Mouse (Mus musculus) frontal cortex, postnatal 14 days (tissue): ENCODE results near the gene Lyrm7.

Source experiments
- DNase-seq, 2 experiments: peaks; one replicate each; pipeline ENCODE4 v3.0.0; 2022; ENCODE audit warnings: low spot score in 2 of 2

Lyrm7 gene

DNA sequence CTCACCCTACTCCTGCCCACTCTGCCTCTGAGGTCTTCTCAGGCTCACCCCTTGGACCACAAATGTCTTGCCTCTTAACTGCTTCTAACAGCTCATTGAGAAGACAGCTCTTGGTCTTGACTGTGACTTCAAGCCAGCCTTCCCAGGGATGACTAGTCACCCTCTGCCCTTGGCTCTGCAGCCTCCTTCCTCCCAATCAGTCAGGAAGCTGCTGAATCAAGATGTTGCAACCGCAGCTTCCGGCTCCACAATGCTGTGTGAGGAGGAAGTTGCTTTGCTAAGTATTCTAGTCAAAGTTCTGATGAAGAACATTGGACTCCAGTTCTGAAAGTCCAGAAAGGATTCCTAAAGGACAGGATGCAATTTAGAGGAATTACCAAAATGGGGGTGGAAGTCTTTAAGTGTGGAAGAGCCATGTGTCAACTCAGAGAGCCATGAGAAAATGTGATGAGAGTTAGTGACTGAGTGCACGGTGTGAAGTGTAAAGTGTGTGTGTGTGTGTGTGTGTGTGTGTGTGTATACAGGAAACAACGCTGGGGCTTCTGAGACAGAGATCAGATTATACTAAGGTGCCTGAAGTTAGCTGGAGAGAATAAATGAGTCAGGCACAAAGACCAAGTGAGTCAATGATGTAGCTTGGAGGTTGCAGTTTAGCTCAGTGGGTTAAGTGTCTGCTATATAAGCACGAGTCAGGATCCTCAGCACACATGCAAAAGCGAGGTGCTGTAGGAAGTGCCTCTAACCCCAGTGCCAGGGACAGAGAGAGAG, 58.7 kb downstream of the Lyrm7 start:
- no peak for DNase-seq

DNA sequence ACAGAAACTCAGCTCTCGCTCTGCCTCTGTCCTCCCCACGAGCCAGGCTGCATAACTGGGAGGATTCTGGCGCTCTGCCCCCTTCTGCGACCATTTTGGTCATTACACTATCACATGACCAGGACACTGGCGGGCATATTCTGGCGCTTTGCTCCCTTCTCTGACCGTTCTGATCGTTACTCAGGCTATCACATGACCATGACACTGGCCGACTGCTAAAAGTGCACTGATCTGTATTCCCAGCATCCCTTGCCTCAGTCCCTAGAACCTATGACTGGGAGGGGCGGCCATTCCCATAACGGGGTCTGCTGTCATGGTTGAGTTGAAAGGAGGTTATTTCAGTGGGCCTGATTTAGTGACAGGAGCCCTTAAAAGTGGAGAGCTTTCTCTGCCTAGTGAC, 64.2 kb downstream of the Lyrm7 start:
- no peak for DNase-seq

DNA sequence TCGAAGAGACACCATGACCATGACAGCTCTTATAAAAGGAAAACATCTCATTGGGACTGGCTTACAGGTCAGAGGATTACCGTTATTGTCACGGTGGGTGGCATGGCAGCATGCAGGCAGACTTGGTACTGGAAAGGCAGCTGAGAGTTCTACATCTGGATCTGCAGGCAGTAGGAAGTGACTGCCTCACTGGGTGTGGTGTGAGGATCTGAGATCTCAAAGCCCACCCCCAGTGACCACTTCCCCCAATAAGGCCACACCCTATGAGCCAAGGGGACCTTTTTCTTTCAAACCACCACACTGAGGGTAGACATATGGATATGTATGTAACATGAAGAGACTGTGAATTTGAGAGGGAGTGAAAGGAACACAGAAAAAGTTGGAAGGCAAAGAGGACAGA, 66.0 kb downstream of the Lyrm7 start:
- DNase-seq = no peak

DNA sequence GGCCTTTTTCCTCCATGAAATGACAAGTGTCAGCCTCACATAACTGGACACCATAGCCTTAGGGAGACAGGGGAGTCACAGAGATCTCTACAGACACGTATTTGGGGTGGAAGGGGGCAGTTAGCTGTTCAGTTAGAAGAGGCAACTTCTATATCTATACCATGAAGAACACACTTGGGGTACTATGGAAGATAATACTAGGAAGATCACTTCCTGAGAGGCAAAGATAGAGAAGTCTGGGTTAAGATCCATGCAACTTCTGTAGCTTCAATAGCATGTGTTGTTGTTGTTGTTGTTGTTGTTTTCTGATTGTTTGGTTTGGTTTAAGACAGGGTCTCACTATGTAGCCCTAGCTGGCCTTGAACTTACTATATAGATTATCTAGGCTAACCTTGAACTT, 67.5 kb downstream of the Lyrm7 start:
- no peak for DNase-seq

DNA sequence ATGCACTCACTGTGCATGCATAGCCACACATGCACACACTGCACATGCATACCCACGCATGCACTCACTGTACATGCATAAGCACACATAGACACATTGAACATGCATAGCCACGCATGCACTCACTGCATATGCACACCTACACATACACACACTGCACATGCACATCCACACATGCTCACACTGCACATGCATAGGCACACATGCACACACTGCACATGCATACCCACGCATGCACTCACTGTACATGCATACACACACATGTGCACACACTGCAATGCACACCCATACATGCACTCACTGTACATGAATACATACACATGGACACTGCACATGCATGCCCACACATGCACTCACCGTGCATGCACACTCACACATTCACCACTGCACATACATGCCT, 69.3 kb downstream of the Lyrm7 start:
- DNase-seq = no peak

DNA sequence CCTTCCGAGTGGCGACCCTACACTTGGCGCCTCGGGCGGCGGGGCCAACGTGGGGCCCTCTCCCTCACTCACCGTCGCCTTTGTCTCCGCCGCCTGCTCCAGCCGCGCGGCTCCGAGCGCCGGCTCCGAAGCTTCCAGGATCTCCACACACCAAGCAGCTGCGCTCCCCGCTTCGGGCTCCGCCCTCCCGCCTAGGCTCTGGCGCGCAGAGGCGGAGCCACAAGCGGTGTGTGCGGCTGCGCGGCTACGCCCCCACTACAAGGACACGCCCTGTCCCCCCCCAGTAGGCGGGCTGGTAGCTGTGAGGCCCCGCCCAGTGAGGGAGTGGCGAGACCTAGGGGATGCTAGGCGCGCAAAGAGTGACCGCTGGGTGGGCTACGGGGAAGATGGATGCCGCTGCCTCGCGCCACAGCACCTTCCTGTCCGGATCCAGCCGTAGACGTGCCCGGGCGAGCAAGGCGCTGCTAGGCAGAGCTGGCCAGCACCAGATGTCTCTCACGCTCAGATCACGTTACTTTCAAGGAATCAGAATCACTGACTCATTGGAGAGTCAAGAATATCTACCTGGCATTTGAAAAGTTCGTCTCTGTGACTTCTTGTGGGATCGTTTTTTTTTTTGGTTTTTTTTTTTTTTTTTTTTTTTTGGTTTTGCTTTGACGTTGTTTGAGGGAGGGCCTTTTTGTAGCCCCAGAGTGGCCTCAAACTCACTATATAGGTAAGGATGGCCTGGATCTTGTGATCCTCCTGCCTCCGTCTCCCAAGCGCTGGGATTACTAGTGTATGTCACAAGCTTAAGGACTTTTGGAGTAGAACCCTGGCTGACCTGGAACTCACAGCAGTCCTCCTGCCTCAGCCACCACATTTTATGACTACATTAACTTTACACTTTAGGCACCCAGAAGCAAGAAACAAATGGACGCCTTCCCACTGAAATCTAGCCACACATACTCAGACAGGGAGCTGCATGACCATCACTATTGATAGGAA, 72.9 kb downstream of the Lyrm7 start, which contains the start of gene Cdc42se2:
TSS of gene Cdc42se2 (minus strand) at position 188 of the 987 bp plus-strand sequence.
- DNase-seq = peak; percentile 93 to 94

DNA sequence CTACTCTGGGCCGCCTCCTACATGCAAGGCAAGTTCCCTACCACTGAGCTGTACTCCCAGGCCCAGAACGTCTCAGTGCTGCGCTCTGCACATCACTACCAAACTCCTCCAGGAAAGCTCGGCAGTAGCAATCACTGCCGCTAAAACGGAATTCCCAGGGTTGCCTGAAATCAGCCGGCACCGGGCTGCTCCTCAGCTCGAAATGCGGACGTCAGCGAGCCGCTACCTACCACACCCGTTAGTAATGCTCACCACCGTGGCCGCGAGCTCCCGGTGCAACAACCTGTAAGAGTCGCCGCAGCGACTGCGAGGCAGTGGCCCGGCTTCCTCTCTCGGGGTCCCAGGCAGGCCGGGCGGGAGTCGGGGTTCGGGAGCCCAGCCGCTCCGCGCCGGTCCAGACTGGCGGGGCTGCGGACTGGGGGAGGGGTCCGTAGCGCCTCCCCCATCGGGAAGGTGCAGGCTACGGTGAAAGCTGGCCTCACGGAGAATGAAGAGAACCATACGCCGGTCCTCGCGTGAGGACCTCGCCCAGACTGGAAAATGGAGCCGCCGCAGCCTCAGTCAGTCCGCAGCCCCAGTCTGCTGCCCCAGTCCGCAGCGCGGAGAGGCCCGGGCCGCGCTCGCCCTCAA, 73.7 kb downstream of the Lyrm7 start:
- DNase-seq = peak; percentile 42 to 55

DNA sequence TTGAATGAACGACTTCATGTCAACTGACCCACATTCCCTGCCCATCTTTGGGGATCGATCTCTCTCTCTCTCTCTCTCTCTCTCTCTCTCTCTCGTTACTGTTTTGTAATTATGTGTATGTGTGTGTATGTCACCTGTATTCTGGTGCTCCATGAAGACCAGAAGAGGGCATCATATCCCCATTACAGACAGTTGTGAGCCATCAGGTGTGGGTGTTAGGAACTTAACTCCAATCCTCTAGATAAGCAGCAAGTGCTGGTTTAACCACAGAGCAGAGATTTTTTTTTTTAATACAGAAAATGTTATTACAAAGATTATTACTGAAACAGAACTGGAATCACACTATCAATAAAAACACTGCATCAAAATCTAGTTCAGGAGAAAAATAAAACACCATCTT, 75.2 kb downstream of the Lyrm7 start:
- no peak for DNase-seq

DNA sequence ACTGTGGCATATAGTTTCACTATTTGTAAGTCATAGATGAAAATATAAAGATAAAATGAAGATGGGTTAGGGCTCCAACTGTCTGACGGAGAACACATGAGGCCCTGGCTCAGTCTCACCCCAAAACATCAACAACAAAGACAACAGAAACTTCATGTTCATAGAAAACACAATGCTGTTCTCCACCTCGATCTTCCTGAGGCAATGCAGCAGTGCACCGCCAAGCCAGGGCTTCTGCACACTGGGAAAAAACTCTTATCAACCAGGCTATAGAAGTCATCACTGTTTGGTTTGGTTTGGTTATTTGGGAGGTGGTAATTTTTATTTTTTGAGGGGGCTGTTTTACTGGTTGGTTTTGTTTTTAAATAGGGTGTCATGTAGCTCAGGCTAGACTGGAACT, 76.3 kb downstream of the Lyrm7 start:
- no peak for DNase-seq

DNA sequence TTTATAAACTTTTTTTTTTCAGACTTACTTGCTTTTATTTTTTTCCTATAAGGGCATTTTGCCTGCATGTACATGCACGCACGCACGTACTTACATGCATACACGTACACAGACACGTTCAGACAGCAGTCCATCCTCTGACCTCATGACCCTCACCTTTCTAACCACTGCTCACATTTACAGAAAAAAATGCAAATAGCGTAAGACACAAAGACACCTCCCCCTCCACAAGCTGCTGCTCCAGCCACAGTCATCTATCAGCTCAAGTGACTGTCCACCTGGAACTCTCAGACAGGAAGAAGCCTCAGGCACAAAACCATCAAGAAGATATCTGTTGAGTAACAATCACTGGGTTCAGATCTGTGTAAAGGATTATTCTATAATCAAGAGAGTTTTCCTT, 78.5 kb downstream of the Lyrm7 start:
- no peak for DNase-seq

DNA sequence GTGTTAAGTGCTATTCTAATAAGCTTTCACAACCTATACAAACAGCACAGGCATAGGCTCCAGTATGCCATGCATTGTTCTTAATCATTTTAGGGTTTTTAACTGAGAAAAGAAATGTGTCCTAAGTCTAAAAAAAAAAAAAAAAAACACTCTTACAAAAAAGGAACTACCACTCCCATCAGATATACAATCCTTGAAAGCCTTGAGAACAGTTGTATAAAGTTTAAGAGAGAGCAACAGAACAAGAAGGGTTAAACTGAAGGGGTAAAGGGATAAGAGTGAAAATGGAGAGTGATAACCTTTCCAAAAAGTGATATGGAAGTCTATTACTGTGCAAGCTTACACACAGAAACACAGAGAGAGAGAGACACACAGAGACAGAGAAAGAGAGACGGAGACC, 80.8 kb downstream of the Lyrm7 start:
- no peak for DNase-seq

DNA sequence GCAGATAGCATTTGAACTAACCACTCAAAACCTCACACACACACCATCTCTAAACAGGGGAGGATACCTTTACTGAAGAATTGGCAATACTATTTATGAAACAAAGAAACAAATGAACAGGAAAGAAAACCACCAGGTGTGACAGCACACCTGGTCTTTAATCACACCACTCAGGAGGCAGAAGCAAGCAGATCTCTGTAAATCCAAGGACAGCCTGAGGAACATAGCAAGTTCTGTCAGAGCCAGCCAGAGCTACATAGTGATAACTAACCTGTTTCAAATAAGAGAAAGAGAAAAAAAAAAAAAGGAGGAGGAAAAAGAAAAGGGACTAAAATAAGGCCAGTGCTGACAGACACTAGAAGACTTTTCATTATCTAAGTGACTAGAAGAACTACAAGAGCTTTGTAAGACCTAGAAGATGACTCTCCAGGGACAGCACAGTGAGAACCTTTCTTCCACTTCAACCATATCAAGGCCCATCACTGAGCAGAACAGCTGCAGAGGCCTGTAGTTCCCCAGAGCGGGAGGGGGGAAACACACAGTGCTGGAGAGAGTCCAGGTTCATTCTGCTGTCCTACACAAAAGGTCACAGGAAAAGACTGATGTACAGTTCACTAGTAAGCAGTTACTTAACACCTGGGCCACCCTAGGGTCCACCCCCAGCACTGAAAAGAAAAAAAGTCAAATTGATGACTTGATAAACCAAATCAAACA, 82.4 kb downstream of the Lyrm7 start:
- DNase-seq = no peak

DNA sequence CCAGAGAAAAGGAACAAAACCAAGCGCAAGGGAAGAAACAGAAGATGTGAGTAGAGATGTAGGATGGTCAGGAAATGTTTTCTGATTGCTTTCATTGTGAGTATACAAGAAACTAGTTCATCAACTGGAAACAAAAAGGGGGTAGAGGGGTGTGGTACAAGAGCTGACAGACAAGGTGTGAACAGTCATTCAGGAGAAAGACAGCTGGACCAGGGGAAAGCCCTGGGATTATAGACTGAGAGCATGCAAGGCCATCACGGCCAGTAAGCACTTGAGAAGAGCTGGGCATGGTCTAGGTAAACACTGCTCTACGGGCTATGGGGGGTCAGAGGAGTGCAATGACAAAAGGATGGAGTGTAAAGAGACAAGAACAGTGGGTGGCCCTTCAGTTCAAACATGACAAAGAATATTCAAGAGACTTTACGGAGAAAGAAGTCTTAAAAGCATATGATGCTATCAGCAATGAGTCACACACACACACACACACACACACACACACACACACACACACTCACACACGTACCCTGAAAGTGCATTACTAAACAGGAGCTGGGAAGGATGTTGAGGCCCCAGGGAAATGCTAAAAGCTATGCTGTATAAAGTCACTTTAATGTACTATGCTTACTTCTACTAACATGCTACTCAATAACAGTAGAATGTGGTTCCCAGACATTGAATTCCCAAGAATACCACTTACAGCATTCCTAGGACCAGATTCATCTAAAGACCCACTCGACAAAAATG, 83.2 kb downstream of the Lyrm7 start:
- DNase-seq = no peak
